Mouse (Mus musculus): Measurements from ENCODE around the gene 1700012A03Rik. TPM values are rescaled to one million over a fixed set of nuclear protein-coding genes. Genes with fewer than 3 reads are reported as not detected.

Gene 1700012A03Rik
- 1.8 and 2.9 TPM in 2 replicates for polyA plus RNA-seq (2012; rRNA removed)

GRCm38 (mm10) chr6:32049951-32050345 is at the start of gene 1700012A03Rik:
Gene 1700012A03Rik, plus strand, starts transcription at chr6:32050246.
- no peak for DNase-seq (ENCODE audit: low read depth)

- DNase-seq (ENCODE audit: low read depth) = no peak
Measured at GRCm38 (mm10) chr6:32004228-32004627, 45.8 kb upstream of the 1700012A03Rik start.

GRCm38 (mm10) chr6:32005914-32006313 is 44.1 kb upstream of the 1700012A03Rik start:
- DNase-seq (ENCODE audit: low read depth) = no peak

GRCm38 (mm10) chr6:32006382-32006781 is 43.7 kb upstream of the 1700012A03Rik start:
- no peak for DNase-seq (ENCODE audit: low read depth)

GRCm38 (mm10) chr6:32007336-32007735 is 42.7 kb upstream of the 1700012A03Rik start:
- DNase-seq (ENCODE audit: low read depth) = no peak

GRCm38 (mm10) chr6:32016841-32017240 is 33.2 kb upstream of the 1700012A03Rik start:
- DNase-seq (ENCODE audit: low read depth) = no peak

- DNase-seq (ENCODE audit: low read depth) = no peak
Measured at GRCm38 (mm10) chr6:32017406-32018104, 32.5 kb upstream of the 1700012A03Rik start.

- no peak for DNase-seq (ENCODE audit: low read depth)
Measured at GRCm38 (mm10) chr6:32018105-32018446, 32.0 kb upstream of the 1700012A03Rik start.

- DNase-seq (ENCODE audit: low read depth) = no peak
Measured at GRCm38 (mm10) chr6:32021853-32022536, 28.1 kb upstream of the 1700012A03Rik start.

GRCm38 (mm10) chr6:32022537-32022869 is 27.5 kb upstream of the 1700012A03Rik start:
- DNase-seq (ENCODE audit: low read depth) = no peak

GRCm38 (mm10) chr6:32028228-32029009 is 21.6 kb upstream of the 1700012A03Rik start:
- DNase-seq (ENCODE audit: low read depth) = no peak

- no peak for DNase-seq (ENCODE audit: low read depth)
Measured at GRCm38 (mm10) chr6:32034226-32034625, 15.8 kb upstream of the 1700012A03Rik start.

- DNase-seq (ENCODE audit: low read depth) = no peak
Measured at GRCm38 (mm10) chr6:32045344-32045743, 4.7 kb upstream of the 1700012A03Rik start.

GRCm38 (mm10) chr6:32049256-32049950 is 643 bp upstream of the 1700012A03Rik start:
- no peak for DNase-seq (ENCODE audit: low read depth)

- DNase-seq (ENCODE audit: low read depth) = no peak
Measured at GRCm38 (mm10) chr6:32052135-32052915, 2.3 kb downstream of the 1700012A03Rik start.

- DNase-seq (ENCODE audit: low read depth) = no peak
Measured at GRCm38 (mm10) chr6:32056525-32056924, 6.5 kb downstream of the 1700012A03Rik start.

GRCm38 (mm10) chr6:32058571-32058970 is 8.5 kb downstream of the 1700012A03Rik start:
- no peak for DNase-seq (ENCODE audit: low read depth)

- DNase-seq (ENCODE audit: low read depth) = no peak
Measured at GRCm38 (mm10) chr6:32060641-32061040, 10.6 kb downstream of the 1700012A03Rik start.

GRCm38 (mm10) chr6:32061266-32061665 is 11.2 kb downstream of the 1700012A03Rik start:
- no peak for DNase-seq (ENCODE audit: low read depth)

- no peak for DNase-seq (ENCODE audit: low read depth)
Measured at GRCm38 (mm10) chr6:32065789-32066510, 15.9 kb downstream of the 1700012A03Rik start.

- no peak for DNase-seq (ENCODE audit: low read depth)
Measured at GRCm38 (mm10) chr6:32072161-32072560, 22.1 kb downstream of the 1700012A03Rik start.
